Mouse (Mus musculus): Measurements from ENCODE around the gene Coa4. TPM values are rescaled to one million over a fixed set of nuclear protein-coding genes. Genes with fewer than 3 reads are reported as not detected.

The Coa4 gene
- polyA plus RNA-seq, 1 experiment = 8.8 TPM

GRCm38 (mm10) chr7:100503076-100503475 lies 33.8 kb upstream of the Coa4 start:
- DNase-seq (ENCODE audit: extremely low spot score in 1 of 2, low spot score in 1 of 2) = no peak

DNA sequence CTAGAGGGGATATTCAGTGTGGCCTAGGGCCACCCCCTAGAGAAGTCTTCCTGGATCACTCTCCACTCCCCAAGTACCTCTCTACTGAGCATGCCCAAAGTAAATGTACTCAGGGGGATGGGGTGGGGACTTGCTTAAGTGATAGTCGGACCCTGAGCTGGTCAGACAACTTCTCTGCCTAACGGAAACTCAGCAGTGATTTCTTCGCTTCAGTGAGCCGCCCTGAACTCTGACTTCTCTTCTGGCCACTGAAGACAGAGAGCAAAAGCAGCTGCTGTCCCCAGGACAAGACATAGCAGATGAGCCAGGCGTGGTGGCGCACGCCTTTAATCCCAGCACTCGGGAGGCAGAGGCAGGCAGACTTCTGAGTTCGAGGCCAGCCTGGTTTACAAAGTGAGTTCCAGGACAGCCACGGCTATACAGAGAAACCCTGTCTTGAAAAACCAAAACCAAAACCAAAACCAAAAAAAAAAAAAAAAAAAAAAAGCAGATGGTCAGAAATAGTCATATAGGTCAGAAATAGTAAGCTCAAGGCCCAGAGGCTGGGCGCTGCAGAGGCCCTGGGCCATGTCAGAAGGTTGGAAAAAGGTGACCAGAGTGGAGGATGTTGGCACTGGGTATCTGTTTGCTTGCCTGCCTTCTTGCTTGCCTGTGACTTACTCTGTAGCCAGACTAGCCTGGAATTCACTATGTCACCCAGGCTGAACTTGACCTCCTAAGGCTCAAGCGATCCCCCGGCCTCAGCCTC lies 32.0 kb upstream of the Coa4 start:
- no peak for DNase-seq (ENCODE audit: extremely low spot score in 1 of 2, low spot score in 1 of 2)

DNA sequence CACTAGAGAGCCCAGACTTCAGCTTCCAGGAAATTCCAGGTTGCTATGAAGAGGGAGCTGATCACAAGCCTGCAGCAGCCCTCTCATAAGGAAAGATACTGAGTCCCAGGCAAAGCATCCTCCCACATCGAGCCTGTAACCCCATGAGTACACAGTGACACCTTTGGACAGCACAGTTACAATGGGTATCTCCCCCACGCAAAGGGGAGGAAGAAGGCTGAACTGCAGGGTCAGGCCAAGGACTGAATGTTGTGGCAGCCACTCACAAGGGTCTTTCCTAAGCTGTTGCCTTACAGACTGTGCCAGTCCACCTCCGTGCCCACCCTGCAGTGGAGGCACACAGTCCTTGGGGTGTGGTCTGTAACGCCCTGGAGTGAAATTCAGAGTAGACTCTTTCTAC lies 30.4 kb upstream of the Coa4 start:
- DNase-seq (ENCODE audit: extremely low spot score in 1 of 2, low spot score in 1 of 2) = no peak

GRCm38 (mm10) chr7:100508670-100509069 lies 28.2 kb upstream of the Coa4 start:
- no peak for DNase-seq (ENCODE audit: extremely low spot score in 1 of 2, low spot score in 1 of 2)

DNA sequence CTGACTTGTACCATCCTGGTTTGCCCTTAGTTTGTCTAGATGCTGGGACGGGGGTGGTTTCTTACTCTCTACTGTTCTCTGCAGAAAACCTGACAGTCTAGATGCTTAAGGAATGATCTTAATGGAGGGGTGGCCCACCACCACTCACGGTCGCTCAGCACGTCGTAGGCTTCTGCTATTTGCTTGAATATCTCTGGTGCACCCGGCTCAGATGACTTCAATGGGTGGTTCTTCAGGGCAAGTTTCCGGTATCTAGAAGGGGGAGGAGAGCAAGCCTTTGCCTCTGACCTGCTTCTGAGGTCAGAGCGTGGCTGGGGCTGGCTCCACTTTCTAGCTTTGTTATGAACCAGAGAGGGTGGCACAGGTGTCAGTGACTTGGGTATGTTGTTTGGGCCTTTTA lies 25.3 kb upstream of the Coa4 start:
- no peak for DNase-seq (ENCODE audit: extremely low spot score in 1 of 2, low spot score in 1 of 2)

GRCm38 (mm10) chr7:100514573-100514972 lies 22.3 kb upstream of the Coa4 start, which contains the start of gene Dnajb13:
Gene Dnajb13, minus strand, starts transcription at chr7:100514960.
- DNase-seq (ENCODE audit: extremely low spot score in 1 of 2, low spot score in 1 of 2) = no peak

GRCm38 (mm10) chr7:100520204-100520603 lies 16.7 kb upstream of the Coa4 start:
- DNase-seq (ENCODE audit: extremely low spot score in 1 of 2, low spot score in 1 of 2) = no peak

DNA sequence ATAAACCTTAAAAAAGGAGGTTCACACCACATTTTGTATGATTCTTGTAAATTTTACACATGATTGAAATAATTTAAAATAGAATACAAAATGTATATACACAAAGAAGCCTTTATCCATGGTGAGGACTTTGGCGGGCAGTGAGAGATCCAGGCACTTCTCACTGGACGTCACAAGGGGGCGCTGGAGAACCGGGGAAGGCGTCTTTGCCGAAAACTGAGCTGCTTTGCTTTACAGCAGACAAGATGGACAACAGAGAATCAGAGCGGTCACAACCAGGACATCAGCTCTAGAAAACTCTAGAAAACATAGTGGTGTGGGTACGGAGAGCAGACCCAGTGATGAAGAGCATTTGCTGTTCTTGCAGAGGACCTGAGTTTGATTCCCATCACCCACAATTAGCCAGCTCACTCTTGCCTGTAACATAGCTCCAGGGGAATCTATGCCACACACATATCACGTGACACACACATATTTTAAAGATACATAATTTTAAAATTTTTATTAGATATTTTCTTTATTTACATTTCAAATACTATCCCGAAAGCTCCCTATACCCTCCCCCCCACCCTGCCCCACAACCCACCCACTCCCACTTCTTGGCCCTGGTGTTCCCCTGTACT lies 16.1 kb upstream of the Coa4 start:
- peak; percentile 38 to 90 for DNase-seq (ENCODE audit: extremely low spot score in 1 of 2, low spot score in 1 of 2)

- no peak for DNase-seq (ENCODE audit: extremely low spot score in 1 of 2, low spot score in 1 of 2)
Observed at GRCm38 (mm10) chr7:100522222-100522621, 14.6 kb upstream of the Coa4 start.

- DNase-seq (ENCODE audit: extremely low spot score in 1 of 2, low spot score in 1 of 2) = no peak
Observed at GRCm38 (mm10) chr7:100524669-100525068, 12.2 kb upstream of the Coa4 start.

GRCm38 (mm10) chr7:100530766-100531165 lies 6.1 kb upstream of the Coa4 start:
- DNase-seq (ENCODE audit: extremely low spot score in 1 of 2, low spot score in 1 of 2) = no peak

- no peak for DNase-seq (ENCODE audit: extremely low spot score in 1 of 2, low spot score in 1 of 2)
Observed at GRCm38 (mm10) chr7:100533503-100533902, 3.4 kb upstream of the Coa4 start.

DNA sequence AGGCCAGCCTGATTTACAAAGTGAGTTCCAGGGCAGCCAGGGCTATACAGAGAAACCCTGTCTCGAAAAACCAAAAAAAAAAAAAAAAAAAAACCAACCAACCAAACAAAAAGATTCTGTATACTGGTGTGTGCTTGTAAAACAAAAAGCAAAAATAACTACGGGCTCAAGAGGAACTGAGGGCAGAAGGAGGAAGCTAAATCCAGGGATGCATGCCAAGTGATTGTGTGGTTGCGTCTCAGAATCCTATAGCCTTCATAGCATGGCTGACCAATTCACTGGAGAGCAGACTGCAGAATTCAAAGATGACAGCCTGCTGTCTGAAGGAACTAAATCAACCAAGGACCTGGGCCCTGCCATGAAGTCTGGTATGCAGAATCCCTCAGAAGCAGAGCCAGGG lies 2.7 kb upstream of the Coa4 start:
- no peak for DNase-seq (ENCODE audit: extremely low spot score in 1 of 2, low spot score in 1 of 2)

DNA sequence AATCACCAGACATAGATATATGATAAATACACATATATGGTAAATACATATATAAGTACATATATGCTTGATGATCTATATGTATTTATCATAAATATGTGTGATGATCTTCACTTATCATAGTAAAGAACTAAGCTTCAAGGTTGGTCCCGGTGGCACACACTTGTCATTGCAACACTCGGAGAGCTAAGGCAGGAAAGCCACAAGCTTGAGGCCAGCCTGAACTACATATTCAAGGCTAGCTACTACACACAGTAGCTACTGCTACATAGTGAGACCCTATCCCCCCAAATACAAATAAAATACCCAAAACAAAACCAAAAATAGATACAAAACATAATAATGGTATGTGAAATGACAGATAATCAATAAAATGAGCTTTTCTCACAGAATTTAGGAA lies 1.0 kb upstream of the Coa4 start:
- DNase-seq (ENCODE audit: extremely low spot score in 1 of 2, low spot score in 1 of 2) = no peak

GRCm38 (mm10) chr7:100537519-100537902 lies 640 bp downstream of the Coa4 start:
- DNase-seq (ENCODE audit: extremely low spot score in 1 of 2, low spot score in 1 of 2) = no peak

DNA sequence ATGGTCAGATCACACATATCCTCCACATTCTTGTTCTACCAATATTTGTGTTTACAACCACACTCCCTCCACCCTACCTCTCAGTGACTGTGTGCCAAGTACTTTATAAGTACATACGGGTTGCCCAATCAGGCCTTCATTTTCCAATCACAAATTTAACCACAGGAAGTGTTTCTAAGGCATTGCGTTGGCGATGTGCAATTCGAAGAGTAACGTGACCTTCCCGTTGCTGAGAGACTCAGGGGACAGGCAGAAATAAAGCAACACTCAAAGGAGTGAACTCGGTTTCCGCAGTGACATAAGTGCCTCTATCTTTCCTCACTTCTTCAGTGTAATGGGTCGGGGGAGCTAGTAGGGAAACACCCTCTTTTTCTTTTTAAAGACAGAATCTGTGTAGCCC lies 2.6 kb downstream of the Coa4 start:
- no peak for DNase-seq (ENCODE audit: extremely low spot score in 1 of 2, low spot score in 1 of 2)

GRCm38 (mm10) chr7:100544437-100544836 lies 7.6 kb downstream of the Coa4 start:
- DNase-seq (ENCODE audit: extremely low spot score in 1 of 2, low spot score in 1 of 2) = no peak

GRCm38 (mm10) chr7:100547631-100548030 lies 10.8 kb downstream of the Coa4 start:
- DNase-seq (ENCODE audit: extremely low spot score in 1 of 2, low spot score in 1 of 2) = no peak

GRCm38 (mm10) chr7:100549796-100550195 lies 12.9 kb downstream of the Coa4 start:
- DNase-seq (ENCODE audit: extremely low spot score in 1 of 2, low spot score in 1 of 2) = no peak

GRCm38 (mm10) chr7:100550338-100551007 lies 13.6 kb downstream of the Coa4 start:
- peak; percentile 44 to 73 for DNase-seq (ENCODE audit: extremely low spot score in 1 of 2, low spot score in 1 of 2)

GRCm38 (mm10) chr7:100554939-100555338 lies 18.1 kb downstream of the Coa4 start:
- DNase-seq (ENCODE audit: extremely low spot score in 1 of 2, low spot score in 1 of 2) = no peak
